Mouse (Mus musculus): ENCODE measurements at regions not wholly inside any gene's neighbourhood (a gene's known extent, or its start where the extent isn't known, plus 50 kb on each side); places are given as distances from the start of the nearest gene placed in this dataset.

DNA sequence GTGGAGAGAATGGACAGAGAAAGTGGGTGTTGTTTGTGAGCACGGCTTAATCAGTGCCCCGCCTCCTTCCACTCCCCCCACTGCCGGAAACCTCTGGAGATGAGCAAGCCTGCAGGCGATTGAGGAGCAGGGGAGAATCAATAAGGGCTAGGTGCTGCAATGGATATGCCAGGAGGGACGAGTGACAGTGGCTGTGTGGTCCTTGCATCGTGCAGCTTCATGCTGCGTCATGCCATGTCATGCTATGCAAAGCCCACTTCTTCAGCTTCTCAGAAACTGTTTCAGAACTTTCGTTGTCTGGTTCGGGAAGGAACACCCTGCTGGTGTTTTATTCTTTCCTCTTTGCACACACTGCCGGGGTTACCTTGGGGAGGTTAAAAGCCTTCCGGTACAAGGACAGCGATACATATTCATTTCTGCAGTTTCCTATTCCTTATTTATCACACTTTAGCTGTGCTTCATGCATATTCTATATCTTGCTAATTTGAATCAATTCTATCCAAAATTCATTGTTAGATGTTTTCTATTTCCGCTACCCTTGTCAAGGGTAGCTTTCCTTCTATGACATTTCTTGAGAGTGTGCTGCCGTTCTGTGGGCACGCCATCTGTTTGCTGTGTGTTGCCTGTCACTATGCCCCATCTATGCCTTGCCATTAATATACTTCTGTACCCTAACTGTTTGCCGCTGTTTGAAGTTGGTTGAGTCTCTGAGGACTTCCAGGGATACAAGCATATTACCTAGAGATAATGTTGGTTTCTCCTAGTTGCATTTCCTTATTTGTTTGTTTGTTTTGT lies 202.8 kb upstream of the Stt3b start:
- no peak for DNase-seq (ENCODE audit: low spot score)
- Histone ChIP-seq H3K9me3 (ENCODE audit: control insufficient read depth, low read length) (peaks cover 20% of the 10 kb centered on the region), H3K9ac (no peak overlapping the region), H3K4me1 (replicated peaks; ENCODE audit: control insufficient read depth, insufficient read depth, low read length) (no peaks in the 10 kb centered on the region), H3K27ac (no peak overlapping the region), H3K36me3 (replicated peaks; ENCODE audit: control insufficient read depth, insufficient read depth) (no peaks in the 10 kb centered on the region), H3K4me2 (replicated peaks) (no peak overlapping the region), H3K4me3 (replicated peaks; ENCODE audit: low read length) (no peak overlapping the region), H3K27me3 (ENCODE audit: control insufficient read depth, insufficient read depth, low read length) (no peaks in the 10 kb centered on the region)
- WGBS = 63% methylated on average over 16 of the region's 16 CpGs
- ATAC-seq (ENCODE audit: low FRiP score) = no peak

DNA sequence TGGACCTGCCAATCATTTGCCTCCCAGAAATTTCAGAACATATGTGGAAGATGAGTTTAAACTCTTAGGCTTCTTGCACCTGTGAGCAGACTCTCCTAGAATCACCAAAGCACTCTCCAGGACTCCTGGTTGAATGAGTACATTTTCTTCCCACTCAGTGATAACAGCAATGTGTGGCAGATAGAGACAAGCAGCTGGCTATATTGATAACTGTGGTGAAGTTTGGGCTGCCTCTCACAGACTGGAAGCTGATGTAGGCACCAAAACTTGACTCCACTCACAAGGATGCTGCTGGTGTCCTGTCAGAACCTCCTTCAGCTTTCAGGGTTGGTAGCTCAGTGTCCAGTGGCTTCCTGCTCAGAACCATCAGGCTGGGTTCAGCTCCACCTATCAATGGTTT lies 207.7 kb upstream of the Stt3b start:
- no peak overlapping the region for H3K9ac ChIP-seq
- ATAC-seq (ENCODE audit: low FRiP score) (no peak), DNase-seq (ENCODE audit: low spot score) (no peak)
- H3K9me3 ChIP-seq (ENCODE audit: control insufficient read depth, low read length) = peaks cover 20% of the 10 kb centered on the region
- no peak overlapping the region for H3K27ac ChIP-seq
- no peaks in the 10 kb centered on the region for H3K36me3 ChIP-seq (replicated peaks; ENCODE audit: control insufficient read depth, insufficient read depth)
- no peak overlapping the region for H3K4me2 ChIP-seq (replicated peaks)
- no peaks in the 10 kb centered on the region for H3K4me1 ChIP-seq (replicated peaks; ENCODE audit: control insufficient read depth, insufficient read depth, low read length)
- no peaks in the 10 kb centered on the region for H3K27me3 ChIP-seq (ENCODE audit: control insufficient read depth, insufficient read depth, low read length)
- no peak overlapping the region for H3K4me3 ChIP-seq (replicated peaks; ENCODE audit: low read length)

DNA sequence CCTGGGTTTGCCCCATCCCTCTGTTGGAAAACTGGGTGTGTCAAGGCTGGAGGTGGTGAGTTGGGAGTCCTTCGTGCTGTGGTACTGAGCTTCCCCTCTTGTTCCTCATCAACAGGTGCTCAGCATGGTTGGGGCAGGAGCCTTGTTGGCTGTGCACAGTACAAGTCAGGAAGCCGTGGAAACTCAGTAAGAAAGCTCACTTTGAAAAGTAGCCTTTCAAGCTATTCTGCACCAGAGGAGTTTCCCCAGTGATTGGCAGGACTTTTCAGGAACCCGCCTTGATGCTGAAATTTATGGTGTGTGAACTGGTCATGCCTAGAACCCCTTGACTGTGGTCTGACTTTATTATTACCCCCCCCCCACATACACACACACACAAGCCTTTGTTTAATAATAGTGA lies 213.9 kb upstream of the Stt3b start:
- WGBS = 57% methylated on average over 3 of the region's 3 CpGs
- ATAC-seq (ENCODE audit: low FRiP score) (no peak), DNase-seq (ENCODE audit: low spot score) (no peak)
- Histone ChIP-seq H3K4me3 (replicated peaks; ENCODE audit: low read length) (no peak overlapping the region), H3K4me1 (replicated peaks; ENCODE audit: control insufficient read depth, insufficient read depth, low read length) (peaks cover 6% of the 10 kb centered on the region; the same call in 1 of the 2 replicates), H3K9me3 (ENCODE audit: control insufficient read depth, low read length) (no peaks in the 10 kb centered on the region), H3K27me3 (ENCODE audit: control insufficient read depth, insufficient read depth, low read length) (no peaks in the 10 kb centered on the region), H3K4me2 (replicated peaks) (no peak overlapping the region), H3K36me3 (replicated peaks; ENCODE audit: control insufficient read depth, insufficient read depth) (no peaks in the 10 kb centered on the region), H3K27ac (no peak overlapping the region), H3K9ac (no peak overlapping the region)

DNA sequence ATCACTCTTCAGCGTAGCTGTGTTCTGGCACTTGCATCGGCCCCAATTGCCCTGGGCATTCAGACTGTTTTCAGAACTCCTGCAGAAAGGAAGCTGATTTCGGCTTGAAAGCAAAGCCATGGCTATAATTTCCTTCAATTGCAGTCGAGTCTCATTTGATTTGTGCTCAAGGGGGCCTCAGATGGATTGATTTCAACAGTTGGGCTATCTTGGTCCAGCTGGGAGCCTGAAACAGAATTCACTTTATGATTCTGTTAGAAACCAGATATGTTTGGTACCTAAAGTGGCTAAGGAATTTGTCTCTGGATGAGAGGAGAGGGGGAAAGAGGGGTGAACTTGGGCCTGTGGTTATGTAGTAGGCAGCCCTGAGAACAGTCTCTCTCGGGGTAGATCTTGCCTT lies 214.4 kb upstream of the Stt3b start:
- 56% methylated on average over 5 of the region's 5 CpGs for WGBS
- DNase-seq (ENCODE audit: low spot score) (no peak), ATAC-seq (ENCODE audit: low FRiP score) (no peak)
- H3K36me3 ChIP-seq (replicated peaks; ENCODE audit: control insufficient read depth, insufficient read depth) = no peaks in the 10 kb centered on the region
- H3K9me3 ChIP-seq (ENCODE audit: control insufficient read depth, low read length) = no peaks in the 10 kb centered on the region
- no peak overlapping the region for H3K4me3 ChIP-seq (replicated peaks; ENCODE audit: low read length)
- H3K4me1 ChIP-seq (replicated peaks; ENCODE audit: control insufficient read depth, insufficient read depth, low read length) = peaks cover 6% of the 10 kb centered on the region; the same call in 1 of the 2 replicates
- H3K27ac ChIP-seq = no peak overlapping the region
- no peak overlapping the region for H3K9ac ChIP-seq
- H3K27me3 ChIP-seq (ENCODE audit: control insufficient read depth, insufficient read depth, low read length) = no peaks in the 10 kb centered on the region
- H3K4me2 ChIP-seq (replicated peaks) = no peak overlapping the region

- H3K36me3 ChIP-seq (replicated peaks; ENCODE audit: control insufficient read depth, insufficient read depth) = no peaks in the 10 kb centered on the region
- H3K9me3 ChIP-seq (ENCODE audit: control insufficient read depth, low read length) = no peaks in the 10 kb centered on the region
- no peak for ATAC-seq (ENCODE audit: low FRiP score)
- H3K9ac ChIP-seq = no peak overlapping the region
- DNase-seq (ENCODE audit: low spot score) = no peak
- H3K4me2 ChIP-seq (replicated peaks) = no peak overlapping the region
- H3K27me3 ChIP-seq (ENCODE audit: control insufficient read depth, insufficient read depth, low read length) = no peaks in the 10 kb centered on the region
- peaks cover 6% of the 10 kb centered on the region; the same call in 1 of the 2 replicates for H3K4me1 ChIP-seq (replicated peaks; ENCODE audit: control insufficient read depth, insufficient read depth, low read length)
- 83% methylated on average over 4 of the region's 4 CpGs for WGBS
- H3K27ac ChIP-seq = no peak overlapping the region
- H3K4me3 ChIP-seq (replicated peaks; ENCODE audit: low read length) = no peak overlapping the region
Measured at GRCm38 (mm10) chr9:115526322-115526721, 216.1 kb upstream of the Stt3b start.

DNA sequence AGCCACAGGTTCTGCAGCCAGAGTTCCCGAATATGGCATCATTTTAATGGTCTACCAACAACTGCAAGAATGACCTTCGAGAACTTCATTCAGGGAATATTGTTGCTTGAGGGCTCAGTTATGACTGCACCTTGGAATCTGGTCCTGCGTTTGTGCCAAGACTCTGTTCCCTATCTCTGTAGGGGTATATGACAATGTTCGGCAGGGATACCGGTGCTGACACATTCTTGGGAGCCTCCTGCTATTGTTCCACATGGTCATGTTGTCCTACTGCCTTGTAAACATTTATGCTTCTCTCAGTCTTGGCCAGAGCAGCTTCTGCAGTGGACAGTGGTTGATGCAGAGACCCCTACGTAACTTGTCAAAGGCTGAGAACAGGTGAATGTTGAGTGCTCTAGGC lies 216.8 kb upstream of the Stt3b start:
- Histone ChIP-seq H3K9me3 (ENCODE audit: control insufficient read depth, low read length) (no peaks in the 10 kb centered on the region), H3K27me3 (ENCODE audit: control insufficient read depth, insufficient read depth, low read length) (no peaks in the 10 kb centered on the region), H3K36me3 (replicated peaks; ENCODE audit: control insufficient read depth, insufficient read depth) (no peaks in the 10 kb centered on the region), H3K27ac (no peak overlapping the region), H3K4me2 (replicated peaks) (no peak overlapping the region), H3K4me1 (replicated peaks; ENCODE audit: control insufficient read depth, insufficient read depth, low read length) (peaks cover 6% of the 10 kb centered on the region; the same call in 1 of the 2 replicates), H3K9ac (no peak overlapping the region), H3K4me3 (replicated peaks; ENCODE audit: low read length) (no peak overlapping the region)
- no peak for DNase-seq (ENCODE audit: low spot score)
- no peak for ATAC-seq (ENCODE audit: low FRiP score)
- 92% methylated on average over 6 of the region's 6 CpGs for WGBS

GRCm38 (mm10) chr9:115534198-115534597 lies 224.0 kb upstream of the Stt3b start:
- H3K4me1 ChIP-seq (replicated peaks; ENCODE audit: control insufficient read depth, insufficient read depth, low read length) = no peaks in the 10 kb centered on the region
- H3K9me3 ChIP-seq (ENCODE audit: control insufficient read depth, low read length) = no peaks in the 10 kb centered on the region
- no peak overlapping the region for H3K4me2 ChIP-seq (replicated peaks)
- H3K9ac ChIP-seq = no peak overlapping the region
- DNase-seq (ENCODE audit: low spot score) (no peak), ATAC-seq (ENCODE audit: low FRiP score) (no peak)
- no peaks in the 10 kb centered on the region for H3K27me3 ChIP-seq (ENCODE audit: control insufficient read depth, insufficient read depth, low read length)
- H3K4me3 ChIP-seq (replicated peaks; ENCODE audit: low read length) = no peak overlapping the region
- H3K36me3 ChIP-seq (replicated peaks; ENCODE audit: control insufficient read depth, insufficient read depth) = no peaks in the 10 kb centered on the region
- WGBS = 55% methylated on average over 3 of the region's 3 CpGs
- H3K27ac ChIP-seq = no peak overlapping the region

- Histone ChIP-seq H3K27ac (no peak overlapping the region), H3K9me3 (ENCODE audit: control insufficient read depth, low read length) (0 out of 2 replicates have a peak, but pooled peaks cover 4% of the 10 kb centered on the region), H3K4me3 (replicated peaks; ENCODE audit: low read length) (no peak overlapping the region), H3K4me2 (replicated peaks) (no peak overlapping the region), H3K9ac (no peak overlapping the region), H3K36me3 (replicated peaks; ENCODE audit: control insufficient read depth, insufficient read depth) (no peaks in the 10 kb centered on the region), H3K27me3 (ENCODE audit: control insufficient read depth, insufficient read depth, low read length) (no peaks in the 10 kb centered on the region), H3K4me1 (replicated peaks; ENCODE audit: control insufficient read depth, insufficient read depth, low read length) (0 out of 2 replicates have a peak, but pooled peaks cover 5% of the 10 kb centered on the region)
- ATAC-seq (ENCODE audit: low FRiP score) (no peak), DNase-seq (ENCODE audit: low spot score) (no peak)
- WGBS = 80% methylated on average over 9 of the region's 9 CpGs
Measured at GRCm38 (mm10) chr9:115543665-115544064, 233.4 kb upstream of the Stt3b start.

- Histone ChIP-seq H3K4me3 (replicated peaks; ENCODE audit: low read length) (no peak overlapping the region), H3K4me1 (replicated peaks; ENCODE audit: control insufficient read depth, insufficient read depth, low read length) (0 out of 2 replicates have a peak, but pooled peaks cover 5% of the 10 kb centered on the region), H3K9ac (no peak overlapping the region), H3K4me2 (replicated peaks) (no peak overlapping the region), H3K27me3 (ENCODE audit: control insufficient read depth, insufficient read depth, low read length) (no peaks in the 10 kb centered on the region), H3K36me3 (replicated peaks; ENCODE audit: control insufficient read depth, insufficient read depth) (no peaks in the 10 kb centered on the region), H3K27ac (no peak overlapping the region), H3K9me3 (ENCODE audit: control insufficient read depth, low read length) (0 out of 2 replicates have a peak, but pooled peaks cover 4% of the 10 kb centered on the region)
- no peak for DNase-seq (ENCODE audit: low spot score)
- ATAC-seq (ENCODE audit: low FRiP score) = no peak
- WGBS = 93% methylated on average over 4 of the region's 4 CpGs
Measured at GRCm38 (mm10) chr9:115545178-115545577, 235.0 kb upstream of the Stt3b start.

Measured in hindbrain, embryonic 14.5 days (tissue).